Mouse (Mus musculus) hindbrain, embryonic 13.5 days (tissue): ENCODE measurements around the gene Trmt1. TPM values are rescaled to one million over a fixed set of nuclear protein-coding genes. Genes with fewer than 3 reads are reported as not detected.

ENCODE experiments used
- ATAC-seq: fragments of 200-750 bp; cut with Nextera tagmentation; 2 replicates; pipeline ENCODE4 v1.8.0; 2017; ENCODE audit warnings: moderate TSS enrichment; ENCODE audit not compliant: low FRiP score
- H3K27ac ChIP-seq: fragments of 300-500 bp; sonication (generic); 2 replicates; pipeline ENCODE4 v1.5.1; 2015; ENCODE audit warnings: inconsistent platforms, mild to moderate bottlenecking, moderate library complexity
- H3K27me3 ChIP-seq: fragments of 300-500 bp; sonication (generic); 2 replicates; pipeline ENCODE4 v1.6.1; 2015; ENCODE audit warnings: mild to moderate bottlenecking, inconsistent platforms
- H3K36me3 ChIP-seq: fragments of 300-500 bp; sonication (generic); 2 replicates; pipeline ENCODE4 v1.6.1; 2015; ENCODE audit warnings: mild to moderate bottlenecking, inconsistent platforms
- H3K4me1 ChIP-seq: fragments of 300-500 bp; sonication (generic); replicated peaks from 2 replicates; pipeline ENCODE4 v1.6.1; 2015; ENCODE audit warnings: inconsistent platforms
- H3K4me2 ChIP-seq: fragments of 300-500 bp; sonication (generic); 2 replicates; pipeline ENCODE4 v1.6.1; 2015; ENCODE audit warnings: inconsistent platforms, mild to moderate bottlenecking, moderate library complexity
- H3K4me3 ChIP-seq: fragments of 300-500 bp; sonication (generic); 2 replicates; pipeline ENCODE4 v1.5.1; 2015; ENCODE audit warnings: mild to moderate bottlenecking, inconsistent platforms
- H3K9ac ChIP-seq: fragments of 300-500 bp; sonication (generic); 2 replicates; pipeline ENCODE4 v1.6.1; 2015; ENCODE audit warnings: mild to moderate bottlenecking, inconsistent platforms
- H3K9me3 ChIP-seq: fragments of 300-500 bp; sonication (generic); 2 replicates; pipeline ENCODE4 v1.6.1; 2016; ENCODE audit warnings: inconsistent platforms
- WGBS: fragments of 180-500 bp; shearing (Covaris S2); methylation state at CpG from one replicate; pipeline ENCODE4 v1.1.7; 2015; 5-methylcytosine and 5-hydroxymethylcytosine counted together
- polyA plus RNA-seq: library from polyadenylated mRNA; unstranded; fragments of >200 nt; fragmentation: Nextera tagmentation; extraction: Ambion mirVana; gene quantifications from 2 replicates; pipeline ENCODE4 v1.2.1, GENCODE M21; 2015

The Trmt1 gene
- polyA plus RNA-seq, 1 experiment from 2014 or later = 51.9 TPM

GRCm38 (mm10) chr8:84650213-84650612 is 35.9 kb upstream of the Trmt1 start:
- H3K9me3 ChIP-seq = no peaks in the 10 kb centered on the region
- H3K9ac ChIP-seq = 0 out of 2 replicates have a peak overlapping the region, but pooled peaks have one; percentile 10
- H3K27ac ChIP-seq = peak overlapping the region; percentile 27; the same call in 1 of the 2 replicates
- H3K36me3 ChIP-seq = no peaks in the 10 kb centered on the region
- no peak overlapping the region for H3K4me3 ChIP-seq
- no peaks in the 10 kb centered on the region for H3K27me3 ChIP-seq
- H3K4me2 ChIP-seq = no peak overlapping the region
- H3K4me1 ChIP-seq = peaks cover 25% of the 10 kb centered on the region
- WGBS = 25% methylated on average over 3 of the region's 3 CpGs
- ATAC-seq = no peak

GRCm38 (mm10) chr8:84653092-84653631 is 32.9 kb upstream of the Trmt1 start:
- 56% methylated on average over 9 of the region's 9 CpGs for WGBS
- Histone ChIP-seq H3K4me2 (no peak overlapping the region), H3K27me3 (peaks cover 3% of the 10 kb centered on the region; the same call in 1 of the 2 replicates), H3K9ac (no peak overlapping the region), H3K9me3 (no peaks in the 10 kb centered on the region), H3K4me3 (no peak overlapping the region), H3K36me3 (no peaks in the 10 kb centered on the region), H3K27ac (no peak overlapping the region), H3K4me1 (peaks cover 36% of the 10 kb centered on the region)
- ATAC-seq = no peak

GRCm38 (mm10) chr8:84654597-84654996 is 31.5 kb upstream of the Trmt1 start:
- WGBS = 40% methylated on average over 4 of the region's 4 CpGs
- Histone ChIP-seq H3K4me3 (no peak overlapping the region), H3K4me1 (peaks cover 42% of the 10 kb centered on the region), H3K27ac (peak overlapping the region; percentile 88; the same call in 1 of the 2 replicates), H3K4me2 (no peak overlapping the region), H3K9me3 (no peaks in the 10 kb centered on the region), H3K9ac (no peak overlapping the region), H3K36me3 (no peaks in the 10 kb centered on the region), H3K27me3 (peaks cover 3% of the 10 kb centered on the region; the same call in 1 of the 2 replicates)
- no peak for ATAC-seq

GRCm38 (mm10) chr8:84655336-84656190 is 30.5 kb upstream of the Trmt1 start:
- peak overlapping the region; percentile 88 for H3K27ac ChIP-seq
- peak overlapping the region; percentile 52 for H3K4me2 ChIP-seq
- no peaks in the 10 kb centered on the region for H3K36me3 ChIP-seq
- H3K9ac ChIP-seq = peak overlapping the region; percentile 49
- peak; percentile 82 for ATAC-seq
- H3K27me3 ChIP-seq = peaks cover 3% of the 10 kb centered on the region; the same call in 1 of the 2 replicates
- no peaks in the 10 kb centered on the region for H3K9me3 ChIP-seq
- peak overlapping the region; percentile 32 for H3K4me3 ChIP-seq
- 2% methylated on average over 14 of the region's 15 CpGs for WGBS
- peaks cover 46% of the 10 kb centered on the region for H3K4me1 ChIP-seq

GRCm38 (mm10) chr8:84656191-84656525 is 29.9 kb upstream of the Trmt1 start:
- Histone ChIP-seq H3K36me3 (no peaks in the 10 kb centered on the region), H3K4me1 (peaks cover 49% of the 10 kb centered on the region), H3K27ac (peak overlapping the region; percentile 88), H3K4me3 (peak overlapping the region; percentile 32), H3K27me3 (peaks cover 3% of the 10 kb centered on the region; the same call in 1 of the 2 replicates), H3K9ac (peak overlapping the region; percentile 49), H3K4me2 (peak overlapping the region; percentile 52), H3K9me3 (no peaks in the 10 kb centered on the region)
- 3% methylated on average over 10 of the region's 10 CpGs for WGBS
- 0 out of 2 replicates have a peak, but pooled peaks have one; percentile 7 for ATAC-seq

- Histone ChIP-seq H3K4me2 (peak overlapping the region; percentile 52), H3K9ac (peak overlapping the region; percentile 49), H3K27me3 (peaks cover 3% of the 10 kb centered on the region; the same call in 1 of the 2 replicates), H3K27ac (peak overlapping the region; percentile 88), H3K36me3 (no peaks in the 10 kb centered on the region), H3K4me1 (peaks cover 51% of the 10 kb centered on the region), H3K9me3 (no peaks in the 10 kb centered on the region), H3K4me3 (peak overlapping the region; percentile 32)
- WGBS = 1% methylated on average over 23 of the region's 23 CpGs
- no peak for ATAC-seq
These were observed 29.4 kb upstream of the Trmt1 start for GRCm38 (mm10) chr8:84656641-84657126.

GRCm38 (mm10) chr8:84657203-84657602 is 28.9 kb upstream of the Trmt1 start:
- Histone ChIP-seq H3K4me1 (peaks cover 55% of the 10 kb centered on the region), H3K9ac (no peak overlapping the region), H3K4me3 (peak overlapping the region; percentile 32; the same call in 1 of the 2 replicates), H3K27ac (peak overlapping the region; percentile 88; the same call in 1 of the 2 replicates), H3K27me3 (peaks cover 3% of the 10 kb centered on the region; the same call in 1 of the 2 replicates), H3K4me2 (peak overlapping the region; percentile 52), H3K36me3 (no peaks in the 10 kb centered on the region), H3K9me3 (no peaks in the 10 kb centered on the region)
- ATAC-seq = no peak

- H3K4me2 ChIP-seq = no peak overlapping the region
- H3K27ac ChIP-seq = no peak overlapping the region
These were observed 28.4 kb upstream of the Trmt1 start for GRCm38 (mm10) chr8:84657680-84658079.

GRCm38 (mm10) chr8:84658951-84659350 is 27.2 kb upstream of the Trmt1 start:
- Histone ChIP-seq H3K4me1 (peaks cover 63% of the 10 kb centered on the region), H3K27ac (no peak overlapping the region), H3K27me3 (peaks cover 3% of the 10 kb centered on the region; the same call in 1 of the 2 replicates), H3K4me3 (no peak overlapping the region), H3K36me3 (no peaks in the 10 kb centered on the region), H3K9me3 (no peaks in the 10 kb centered on the region), H3K4me2 (no peak overlapping the region), H3K9ac (no peak overlapping the region; the same call in 1 of the 2 replicates)
- 83% methylated on average over 1 of the region's 1 CpGs for WGBS
- ATAC-seq = no peak

More at GRCm38 (mm10) chr8:84657680-84658079, 28.4 kb upstream of the Trmt1 start:
- Histone ChIP-seq H3K27me3 (peaks cover 3% of the 10 kb centered on the region; the same call in 1 of the 2 replicates), H3K4me3 (no peak overlapping the region), H3K9me3 (no peaks in the 10 kb centered on the region), H3K36me3 (no peaks in the 10 kb centered on the region), H3K4me1 (peaks cover 55% of the 10 kb centered on the region), H3K9ac (no peak overlapping the region)
- 54% methylated on average over 4 of the region's 4 CpGs for WGBS
- ATAC-seq = no peak

GRCm38 (mm10) chr8:84659936-84660818 is 25.9 kb upstream of the Trmt1 start:
- peaks cover 3% of the 10 kb centered on the region; the same call in 1 of the 2 replicates for H3K27me3 ChIP-seq
- no peak for ATAC-seq
- H3K4me3 ChIP-seq = peak overlapping the region; percentile 69
- peak overlapping the region; percentile 90 for H3K4me2 ChIP-seq
- H3K36me3 ChIP-seq = no peaks in the 10 kb centered on the region
- H3K9me3 ChIP-seq = no peaks in the 10 kb centered on the region
- WGBS = 3% methylated on average over 33 of the region's 33 CpGs
- H3K4me1 ChIP-seq = peaks cover 59% of the 10 kb centered on the region
- peak overlapping the region; percentile 88 for H3K27ac ChIP-seq
- H3K9ac ChIP-seq = peak overlapping the region; percentile 83

- H3K4me1 ChIP-seq = peaks cover 59% of the 10 kb centered on the region
- 1% methylated on average over 20 of the region's 20 CpGs for WGBS
- H3K27ac ChIP-seq = peak overlapping the region; percentile 88
These were observed 25.2 kb upstream of the Trmt1 start for GRCm38 (mm10) chr8:84660819-84661457.

More at GRCm38 (mm10) chr8:84660819-84661457, 25.2 kb upstream of the Trmt1 start:
- Histone ChIP-seq H3K9ac (peak overlapping the region; percentile 83), H3K27me3 (peaks cover 3% of the 10 kb centered on the region; the same call in 1 of the 2 replicates), H3K4me2 (peak overlapping the region; percentile 90), H3K36me3 (no peaks in the 10 kb centered on the region), H3K9me3 (no peaks in the 10 kb centered on the region), H3K4me3 (peak overlapping the region; percentile 69)
- ATAC-seq = no peak
